Mouse (Mus musculus) embryonic facial prominence, embryonic 14.5 days (tissue): ENCODE results near the gene Dlg4. TPM values are rescaled to one million over a fixed set of nuclear protein-coding genes. Genes with fewer than 3 reads are reported as not detected.

ENCODE experiments used
- ATAC-seq: fragments of 200-750 bp; cut with Nextera tagmentation; 2 replicates; pipeline ENCODE4 v1.8.0; 2017; ENCODE audit warnings: low read depth, moderate number of reproducible peaks, moderate TSS enrichment
- DNase-seq: peaks from one replicate; pipeline ENCODE4 v3.0.0-alpha.2; 2015; ENCODE audit warnings: low spot score
- H3K27ac ChIP-seq: fragments of 300-500 bp; sonication (generic); replicated peaks from 2 replicates; pipeline ENCODE4 v1.5.1; 2014; ENCODE audit warnings: low read depth, mild to moderate bottlenecking, low read length, moderate library complexity
- H3K27me3 ChIP-seq: fragments of 300-500 bp; sonication (generic); replicated peaks from 2 replicates; pipeline ENCODE4 v1.6.1; 2014; ENCODE audit warnings: low read length; ENCODE audit not compliant: control insufficient read depth, insufficient read depth
- H3K36me3 ChIP-seq: fragments of 300-500 bp; sonication (generic); 2 replicates; pipeline ENCODE4 v1.6.1; 2014; ENCODE audit warnings: low read length, mixed read lengths; ENCODE audit not compliant: control insufficient read depth, insufficient read depth
- H3K4me1 ChIP-seq: fragments of 300-500 bp; sonication (generic); 2 replicates; pipeline ENCODE4 v1.6.1; 2014; ENCODE audit warnings: antibody characterized with exemption, low read length; ENCODE audit not compliant: control insufficient read depth, insufficient read depth
- H3K4me2 ChIP-seq: fragments of 300-500 bp; sonication (generic); 2 replicates; pipeline ENCODE4 v1.6.1; 2014; ENCODE audit warnings: low read depth, mild to moderate bottlenecking, low read length, moderate library complexity, mixed read lengths
- H3K4me3 ChIP-seq: fragments of 300-500 bp; sonication (generic); 2 replicates; pipeline ENCODE4 v1.5.1; 2014; ENCODE audit warnings: low read depth, mild to moderate bottlenecking, low read length
- H3K9ac ChIP-seq: fragments of 300-500 bp; sonication (generic); 2 replicates; pipeline ENCODE4 v1.6.1; 2014; ENCODE audit warnings: low read depth, mild to moderate bottlenecking, low read length, moderate library complexity, mixed read lengths
- H3K9me3 ChIP-seq: fragments of 300-500 bp; sonication (generic); 2 replicates; pipeline ENCODE4 v1.6.1; 2016; ENCODE audit warnings: low read length; ENCODE audit not compliant: control insufficient read depth
- WGBS: fragments of 180-500 bp; shearing (Covaris S2); extraction: QIAGEN DNeasy Blood & Tissue Kit; methylation state at CpG from one replicate; pipeline ENCODE4 v1.1.7; 2014; 5-methylcytosine and 5-hydroxymethylcytosine counted together
- polyA plus RNA-seq: library from polyadenylated mRNA; unstranded; fragments of >200 nt; fragmentation: Nextera tagmentation; extraction: Ambion mirVana; gene quantifications from 2 replicates; pipeline ENCODE4 v1.2.1, GENCODE M21; 2014

Dlg4 gene
- polyA plus RNA-seq, 1 experiment from 2014 or later, result 8.4 TPM

DNA sequence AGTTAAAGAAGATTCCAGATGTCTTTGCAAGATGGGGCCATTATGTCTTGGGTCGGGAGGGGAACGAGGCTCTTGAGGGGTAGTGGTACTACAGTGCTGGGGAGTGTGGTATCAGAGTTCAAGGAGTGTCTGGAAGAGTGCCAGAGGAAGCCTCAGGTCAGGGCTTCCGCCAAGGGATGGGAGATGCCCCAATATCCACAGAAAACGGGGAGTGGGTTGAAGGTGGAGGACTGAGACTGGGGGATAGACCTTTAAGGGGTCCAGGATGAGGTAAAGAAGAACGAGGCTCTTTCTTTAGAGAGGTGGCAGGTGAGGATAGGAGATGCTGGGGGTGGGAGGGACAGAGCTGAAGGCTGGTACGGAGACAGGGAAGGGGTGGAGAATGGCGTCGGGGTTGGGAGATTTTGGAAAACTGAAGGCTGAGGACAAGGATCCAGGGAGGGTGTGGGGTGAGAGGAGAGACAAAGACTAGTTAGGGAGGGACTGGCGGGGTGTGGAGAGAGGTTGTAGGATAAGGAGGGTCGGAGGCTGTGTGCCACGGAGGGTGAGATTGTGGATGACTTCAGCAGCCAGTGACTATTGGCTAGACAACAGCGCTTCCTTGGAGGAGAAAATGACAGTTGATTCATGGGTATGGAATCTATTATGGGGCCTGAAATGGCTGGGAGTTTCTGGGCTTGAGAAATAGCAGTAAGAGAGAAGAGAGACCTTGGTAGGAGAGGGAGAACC, 11.8 kb downstream of the Dlg4 start:
- Histone ChIP-seq H3K27ac (peak overlapping the region; percentile 95), H3K9me3 (no peaks in the 10 kb centered on the region), H3K4me3 (peak overlapping the region; percentile 22), H3K4me1 (peaks cover 53% of the 10 kb centered on the region), H3K36me3 (peaks cover 33% of the 10 kb centered on the region), H3K9ac (peak overlapping the region; percentile 45; the same call in 1 of the 2 replicates), H3K4me2 (peak overlapping the region; percentile 51), H3K27me3 (no peaks in the 10 kb centered on the region)
- no peak for DNase-seq
- 19% methylated on average over 12 of the region's 12 CpGs for WGBS
- ATAC-seq, result 0 out of 2 replicates have a peak, but pooled peaks have one; percentile 0

- H3K27me3 ChIP-seq, result no peaks in the 10 kb centered on the region
- peaks cover 40% of the 10 kb centered on the region for H3K36me3 ChIP-seq
- peak; percentile 92 for ATAC-seq
- 2% methylated on average over 20 of the region's 20 CpGs for WGBS
- DNase-seq, result peak; percentile 98
- H3K27ac ChIP-seq, result peak overlapping the region; percentile 95
- peak overlapping the region; percentile 22 for H3K4me3 ChIP-seq
- peak overlapping the region; percentile 51 for H3K4me2 ChIP-seq
- no peaks in the 10 kb centered on the region for H3K9me3 ChIP-seq
- 0 out of 2 replicates have a peak overlapping the region, but pooled peaks have one; percentile 40 for H3K9ac ChIP-seq
- H3K4me1 ChIP-seq, result peaks cover 51% of the 10 kb centered on the region
These were observed 12.5 kb downstream of the Dlg4 start for GRCm38 (mm10) chr11:70029130-70029801.

- Histone ChIP-seq H3K36me3 (peaks cover 48% of the 10 kb centered on the region), H3K4me1 (peaks cover 48% of the 10 kb centered on the region), H3K27me3 (no peaks in the 10 kb centered on the region), H3K9ac (no peak overlapping the region), H3K9me3 (no peaks in the 10 kb centered on the region), H3K4me2 (peak overlapping the region; percentile 51), H3K27ac (peak overlapping the region; percentile 95), H3K4me3 (peak overlapping the region; percentile 22)
- ATAC-seq, result peak; percentile 8; the same call in 1 of the 2 replicates
- no peak for DNase-seq
- 45% methylated on average over 11 of the region's 11 CpGs for WGBS
These were observed 13.2 kb downstream of the Dlg4 start for GRCm38 (mm10) chr11:70029829-70030550.

DNA sequence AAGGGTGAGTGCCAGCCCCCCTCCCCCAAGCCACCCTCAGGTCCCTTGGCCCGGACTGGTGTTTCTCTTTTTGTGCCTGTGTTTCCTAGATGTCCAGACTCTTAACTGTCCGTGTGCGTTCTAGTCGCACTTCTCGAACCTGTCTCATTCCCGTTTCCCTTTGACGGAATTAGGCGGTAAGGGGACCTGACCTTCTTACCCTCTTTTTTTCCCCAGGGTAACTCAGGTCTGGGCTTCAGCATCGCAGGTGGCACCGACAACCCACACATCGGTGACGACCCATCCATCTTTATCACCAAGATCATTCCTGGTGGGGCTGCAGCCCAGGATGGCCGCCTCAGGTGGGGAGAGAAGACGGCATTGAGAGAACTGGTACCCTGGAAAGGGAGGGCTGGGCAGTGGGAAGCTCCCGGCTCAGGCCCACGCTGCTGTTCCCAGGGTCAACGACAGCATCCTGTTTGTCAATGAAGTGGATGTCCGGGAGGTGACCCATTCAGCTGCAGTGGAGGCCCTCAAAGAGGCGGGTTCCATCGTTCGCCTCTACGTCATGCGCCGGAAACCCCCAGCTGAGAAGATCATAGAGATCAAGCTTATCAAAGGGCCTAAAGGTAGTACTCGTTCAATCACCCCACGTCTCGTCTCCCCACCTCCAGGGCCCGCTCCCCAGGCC, 14.0 kb downstream of the Dlg4 start:
- ATAC-seq, result no peak
- WGBS, result 93% methylated on average over 28 of the region's 28 CpGs

GRCm38 (mm10) chr11:70031321-70031670, 14.6 kb downstream of the Dlg4 start:
- DNase-seq (no peak), ATAC-seq (no peak)
- H3K4me1 ChIP-seq, result peaks cover 38% of the 10 kb centered on the region
- no peak overlapping the region for H3K4me3 ChIP-seq
- no peaks in the 10 kb centered on the region for H3K9me3 ChIP-seq
- no peak overlapping the region for H3K27ac ChIP-seq
- peaks cover 52% of the 10 kb centered on the region for H3K36me3 ChIP-seq
- WGBS, result 94% methylated on average over 11 of the region's 11 CpGs
- no peak overlapping the region for H3K4me2 ChIP-seq
- no peaks in the 10 kb centered on the region for H3K27me3 ChIP-seq
- H3K9ac ChIP-seq, result no peak overlapping the region

More for the DNA sequence above, 14.0 kb downstream of the Dlg4 start:
- H3K36me3 ChIP-seq, result peaks cover 52% of the 10 kb centered on the region
- H3K9ac ChIP-seq, result no peak overlapping the region
- no peak overlapping the region for H3K4me3 ChIP-seq
- peaks cover 43% of the 10 kb centered on the region for H3K4me1 ChIP-seq
- H3K4me2 ChIP-seq, result no peak overlapping the region
- H3K27ac ChIP-seq, result no peak overlapping the region
- DNase-seq, result no peak
- no peaks in the 10 kb centered on the region for H3K9me3 ChIP-seq
- no peaks in the 10 kb centered on the region for H3K27me3 ChIP-seq

DNA sequence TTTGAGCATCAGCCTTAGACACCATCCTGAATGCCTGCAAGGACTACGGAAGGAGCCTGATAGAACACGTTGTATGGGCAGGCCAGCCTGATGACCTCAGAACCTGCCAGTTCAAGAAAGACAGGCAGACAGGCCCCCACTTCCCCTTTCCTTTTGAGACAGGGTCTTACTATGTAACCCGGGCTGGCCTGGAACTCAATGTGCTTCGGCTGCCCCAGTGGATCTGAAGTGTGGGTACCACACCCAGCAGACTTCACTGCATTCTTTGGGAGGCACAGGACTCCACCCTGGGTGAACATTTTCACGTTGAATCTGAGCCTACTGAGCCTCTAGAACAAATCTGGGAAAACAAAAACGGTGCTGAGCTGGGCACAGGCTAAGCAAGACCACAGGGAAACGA, 21.4 kb downstream of the Dlg4 start:
- Histone ChIP-seq H3K4me1 (no peaks in the 10 kb centered on the region), H3K9me3 (no peaks in the 10 kb centered on the region), H3K27ac (no peak overlapping the region), H3K36me3 (peaks cover 78% of the 10 kb centered on the region), H3K4me3 (no peak overlapping the region), H3K9ac (no peak overlapping the region), H3K4me2 (no peak overlapping the region), H3K27me3 (no peaks in the 10 kb centered on the region)
- WGBS, result 73% methylated on average over 7 of the region's 7 CpGs
- DNase-seq (no peak), ATAC-seq (no peak)

- ATAC-seq (no peak), DNase-seq (no peak)
- H3K4me3 ChIP-seq, result no peak overlapping the region
- no peak overlapping the region for H3K4me2 ChIP-seq
- H3K27me3 ChIP-seq, result no peaks in the 10 kb centered on the region
- H3K9me3 ChIP-seq, result no peaks in the 10 kb centered on the region
- 88% methylated on average over 10 of the region's 10 CpGs for WGBS
- no peak overlapping the region for H3K27ac ChIP-seq
- peaks cover 78% of the 10 kb centered on the region for H3K36me3 ChIP-seq
- H3K9ac ChIP-seq, result no peak overlapping the region
- H3K4me1 ChIP-seq, result no peaks in the 10 kb centered on the region
These were observed 22.9 kb downstream of the Dlg4 start for GRCm38 (mm10) chr11:70039631-70040030.

DNA sequence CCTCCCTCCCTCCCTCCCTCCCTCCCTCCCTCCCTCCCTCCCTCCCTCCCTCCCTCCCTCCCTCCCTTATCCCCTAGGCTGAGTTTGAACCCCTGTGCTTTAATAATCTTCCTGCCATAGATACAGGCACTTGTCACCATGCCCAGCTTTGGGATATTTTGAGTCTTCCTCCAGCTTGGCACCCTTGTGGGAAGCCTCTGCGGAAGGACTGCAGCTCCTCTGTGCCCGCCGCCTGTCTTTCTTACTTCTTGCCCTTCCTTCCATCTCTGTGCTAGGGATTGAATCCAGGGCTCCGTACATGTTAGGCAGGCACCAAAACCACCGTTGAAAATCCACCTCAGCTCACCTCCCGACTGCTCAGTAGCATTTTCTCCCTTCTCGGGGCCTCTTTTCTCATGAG, 23.4 kb downstream of the Dlg4 start:
- H3K4me2 ChIP-seq, result no peak overlapping the region
- H3K9ac ChIP-seq, result no peak overlapping the region
- H3K27ac ChIP-seq, result no peak overlapping the region
- H3K27me3 ChIP-seq, result no peaks in the 10 kb centered on the region
- H3K36me3 ChIP-seq, result peaks cover 77% of the 10 kb centered on the region
- ATAC-seq (no peak), DNase-seq (no peak)
- no peaks in the 10 kb centered on the region for H3K9me3 ChIP-seq
- WGBS, result 93% methylated on average over 7 of the region's 7 CpGs
- H3K4me3 ChIP-seq, result no peak overlapping the region
- no peaks in the 10 kb centered on the region for H3K4me1 ChIP-seq
